Mouse (Mus musculus): Measurements from ENCODE around the gene Slc7a14.
"Not testable (repeated sequence)": the region's sequence is repeated elsewhere in the genome, so short reads cannot be mapped to it uniquely, and the experiment has no call there.

Gene Slc7a14

DNA sequence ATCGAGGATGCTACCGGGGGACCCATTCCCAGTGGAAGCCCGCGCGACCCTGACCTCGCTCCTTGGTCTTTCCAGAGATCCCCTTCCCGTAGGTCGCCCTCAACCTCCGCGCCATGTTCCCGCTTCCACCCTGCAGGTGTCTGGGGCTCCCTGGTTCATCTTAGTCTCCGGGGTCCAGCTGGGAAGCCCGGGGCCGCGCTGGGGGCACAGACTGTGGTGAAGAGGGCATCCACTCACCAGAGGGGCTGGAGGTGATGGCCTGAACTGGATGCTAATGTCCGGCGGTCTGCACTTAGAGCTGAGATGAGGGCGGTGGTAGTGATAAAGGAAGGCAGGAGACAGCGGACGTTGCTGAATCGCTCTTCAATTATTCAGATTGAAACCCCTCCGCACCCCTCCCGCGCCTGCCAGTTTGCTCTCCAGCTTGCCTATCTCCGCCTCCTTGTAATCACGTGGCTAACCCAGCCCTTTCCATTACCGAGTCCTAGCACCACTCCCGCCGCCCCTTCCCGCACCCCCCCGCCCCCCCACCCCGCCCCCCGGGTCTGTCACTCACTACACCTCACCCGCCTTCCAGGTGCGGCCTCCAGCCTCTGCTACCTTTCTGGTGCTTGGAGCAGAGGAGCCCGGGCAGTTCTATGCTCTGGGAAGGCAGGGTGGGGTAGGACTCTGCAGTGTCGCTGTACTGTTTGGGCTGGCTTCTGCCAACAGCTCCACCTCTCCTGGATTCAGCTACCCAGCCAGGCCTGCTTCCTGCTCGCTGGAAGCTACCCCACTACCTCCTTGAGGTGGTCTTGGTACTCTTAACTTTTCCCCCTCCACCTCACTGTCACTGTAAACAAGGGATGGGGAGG, at the start of gene Slc7a14:
TSS of gene Slc7a14 (minus strand) at position 445 of the 854 bp plus-strand sequence.
- peak; percentile 92 for DNase-seq

DNA sequence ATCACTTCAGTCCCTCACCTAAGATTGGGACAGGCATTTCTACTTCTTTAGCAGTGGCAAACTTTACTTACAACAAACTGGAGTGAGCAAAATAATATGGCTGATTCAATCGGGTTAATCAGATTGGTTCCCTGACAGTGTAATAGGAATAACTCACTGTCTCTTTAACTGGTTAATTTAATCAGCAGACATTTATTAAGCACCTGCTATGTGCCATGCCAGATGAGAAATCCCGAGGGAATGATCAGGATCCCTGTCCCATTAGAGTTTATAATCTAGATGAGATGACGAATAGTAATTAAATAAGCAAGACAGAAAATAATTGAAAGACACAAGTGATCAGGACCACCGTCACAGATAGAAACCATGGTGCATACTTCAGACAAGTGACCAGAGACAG, 36.4 kb upstream of the Slc7a14 start:
- DNase-seq, result no peak

GRCm38 (mm10) chr3:31345766-31346165, 35.6 kb upstream of the Slc7a14 start:
- DNase-seq, result no peak

DNA sequence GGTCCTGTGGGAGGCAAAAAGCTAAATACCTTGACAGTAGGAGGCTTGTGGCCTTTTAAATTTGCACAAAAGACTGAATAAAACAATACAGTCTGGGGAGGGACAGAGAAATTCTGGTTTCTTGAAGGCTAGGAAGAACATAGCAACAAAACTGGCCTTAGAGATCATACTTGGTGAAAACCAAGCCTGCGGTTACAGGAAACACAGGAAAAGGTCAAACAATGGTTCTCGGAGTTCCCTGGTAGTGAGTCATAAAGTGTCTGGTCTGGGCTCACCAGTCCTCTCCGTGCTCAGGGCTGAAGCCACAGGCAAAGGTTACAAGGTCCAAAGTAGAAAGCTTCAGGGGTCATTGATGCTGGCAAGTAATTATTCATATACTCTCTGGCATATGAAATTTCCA, 29.1 kb upstream of the Slc7a14 start:
- no peak for DNase-seq

DNA sequence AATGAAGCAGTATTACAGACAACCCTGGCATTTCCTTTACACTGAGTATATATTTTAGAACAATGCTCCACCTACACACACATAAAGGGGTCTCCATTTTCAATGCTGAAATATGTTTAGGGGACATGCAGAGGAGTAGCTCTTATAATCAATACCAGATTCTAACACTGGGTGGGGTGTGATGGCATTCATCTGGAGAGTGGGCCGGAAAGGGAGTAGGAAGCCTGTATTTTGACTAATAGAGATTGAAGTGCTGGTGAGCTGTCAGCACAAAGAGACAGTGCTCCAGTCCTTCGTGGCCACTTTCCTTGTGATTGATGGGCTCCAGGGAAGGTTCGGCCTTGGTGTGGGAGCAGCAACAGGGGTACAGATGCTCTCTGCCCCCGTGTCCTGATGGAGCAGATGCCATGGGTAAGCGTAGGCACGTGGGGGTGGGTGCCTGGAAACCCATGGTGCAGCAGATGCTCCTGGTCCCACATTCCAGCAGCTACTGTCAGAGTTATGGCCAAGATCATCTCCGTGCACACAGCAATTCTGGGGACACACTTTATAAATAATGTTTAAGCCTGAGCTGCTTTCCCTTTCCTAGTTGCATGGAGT, 18.2 kb upstream of the Slc7a14 start:
- DNase-seq, result no peak

- no peak for DNase-seq
Observed at GRCm38 (mm10) chr3:31327791-31328190, 17.6 kb upstream of the Slc7a14 start.

- DNase-seq, result peak; percentile 20
Observed at GRCm38 (mm10) chr3:31324231-31324654, 14.1 kb upstream of the Slc7a14 start.

DNA sequence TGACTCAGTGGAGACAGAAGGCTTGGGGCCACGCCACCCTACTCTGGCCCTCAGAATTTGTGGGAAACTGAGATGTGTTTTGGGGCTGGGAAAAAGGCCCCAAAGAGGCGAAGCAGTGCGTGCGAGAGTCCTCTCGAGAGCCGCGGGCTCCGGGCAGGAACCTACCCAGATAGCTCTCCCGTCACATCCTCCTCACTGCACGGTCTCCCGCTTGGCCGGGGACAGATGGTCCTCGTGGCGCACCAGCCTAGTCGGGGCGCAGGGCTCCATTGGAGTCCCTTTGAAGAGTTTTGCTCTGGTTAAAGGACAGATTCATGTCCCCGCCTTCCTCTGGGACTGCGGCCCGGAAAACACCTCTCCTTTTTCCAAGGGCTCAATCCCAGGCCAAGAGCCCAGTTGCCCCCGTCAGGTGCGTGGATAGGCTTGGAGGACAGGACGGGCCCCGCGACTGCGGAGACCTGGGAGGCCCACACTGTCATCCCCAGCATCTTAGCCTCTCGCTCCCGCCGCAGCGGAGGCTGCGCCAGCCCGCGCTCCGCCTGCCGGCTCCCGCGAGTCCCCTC, 726 bp downstream of the Slc7a14 start:
- peak; percentile 86 for DNase-seq

DNA sequence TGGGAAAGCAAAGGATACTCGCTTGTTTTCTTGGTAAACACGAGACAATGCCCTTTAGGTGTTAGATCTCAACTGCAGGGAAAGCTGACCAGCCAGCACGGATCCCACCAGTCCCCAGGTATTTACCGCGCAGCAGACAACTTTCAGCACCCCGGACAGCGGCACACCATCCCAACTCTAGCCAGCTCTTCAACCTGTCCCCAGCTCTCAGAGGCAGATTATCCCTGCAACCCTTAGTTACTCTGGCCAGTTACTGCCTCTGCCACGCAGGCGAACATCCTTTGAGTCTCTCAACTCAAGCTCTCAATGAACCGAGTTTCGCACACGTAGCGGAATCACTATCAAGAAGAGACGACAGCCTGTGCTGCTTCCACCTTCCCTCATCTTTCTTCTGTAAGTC, 1.3 kb downstream of the Slc7a14 start:
- no peak for DNase-seq

GRCm38 (mm10) chr3:31307936-31308335, 2.2 kb downstream of the Slc7a14 start:
- no peak for DNase-seq

DNA sequence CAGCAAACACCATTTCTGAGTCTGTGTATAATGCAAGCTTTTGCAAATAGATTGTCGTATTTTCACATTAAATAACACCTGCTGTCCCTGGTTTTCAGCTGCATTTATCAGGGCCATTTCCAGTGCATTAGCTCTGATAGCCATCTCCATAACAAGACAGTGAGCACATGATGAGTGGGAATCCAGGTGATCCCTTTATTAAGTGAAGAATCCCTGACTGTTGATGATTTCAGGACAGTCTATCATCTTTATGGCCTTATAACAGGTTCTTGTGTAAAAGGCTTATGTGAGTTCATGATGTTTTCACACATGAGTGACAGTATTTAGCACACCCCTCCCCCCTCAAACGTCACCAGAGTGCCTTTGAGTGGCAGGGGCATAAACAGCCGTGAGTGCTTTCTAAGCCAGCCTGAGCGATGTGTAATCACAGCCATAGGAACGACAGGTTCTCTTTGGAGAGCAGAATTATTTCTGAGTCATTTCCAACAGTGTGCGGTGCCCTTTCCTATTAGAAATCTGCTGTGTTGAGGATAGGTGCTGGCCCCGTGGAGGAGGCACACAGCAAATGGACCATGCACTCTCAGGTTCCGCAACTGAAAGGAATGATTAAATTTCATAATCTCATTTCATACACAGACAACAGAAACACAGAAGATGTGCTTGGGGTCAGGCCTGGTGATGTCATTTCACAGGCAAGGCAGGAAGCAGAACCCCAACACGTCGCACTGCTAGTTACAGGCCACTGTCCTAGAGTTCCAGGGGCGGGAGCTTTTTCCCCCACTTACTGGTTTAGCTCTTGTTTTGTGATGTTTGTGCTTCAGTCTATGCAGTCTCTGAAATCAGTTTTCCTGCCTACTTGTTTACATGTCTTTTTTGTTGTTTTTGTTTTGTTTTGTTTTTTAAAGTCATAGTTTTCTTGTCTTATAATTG, 18.2 kb downstream of the Slc7a14 start:
- DNase-seq, result no peak

DNA sequence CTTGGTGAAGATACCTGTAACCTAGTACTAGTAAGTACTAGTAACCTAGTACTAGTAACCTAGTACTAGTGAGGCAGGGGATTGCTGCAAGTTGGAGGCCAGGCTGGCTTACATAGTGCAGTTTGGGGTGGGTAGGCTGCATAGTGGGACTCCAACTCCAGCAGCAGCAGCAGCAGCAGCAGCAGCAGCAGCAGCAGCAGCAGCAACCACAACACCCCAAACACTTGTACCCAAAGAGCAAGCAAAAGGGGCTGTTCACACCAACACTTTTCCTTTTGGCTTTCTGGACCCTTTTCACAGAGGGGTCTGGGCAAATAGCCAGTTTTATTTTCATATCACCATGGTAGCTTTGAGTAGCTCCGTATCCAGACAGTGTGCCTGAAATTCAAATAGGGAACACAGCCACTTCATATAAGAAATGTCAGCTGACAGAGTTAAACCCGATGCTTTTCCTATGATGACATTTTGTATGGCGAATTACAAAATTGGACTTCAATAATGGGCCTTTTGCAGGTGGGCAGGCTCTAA, 22.7 kb downstream of the Slc7a14 start:
- DNase-seq, result no peak

DNA sequence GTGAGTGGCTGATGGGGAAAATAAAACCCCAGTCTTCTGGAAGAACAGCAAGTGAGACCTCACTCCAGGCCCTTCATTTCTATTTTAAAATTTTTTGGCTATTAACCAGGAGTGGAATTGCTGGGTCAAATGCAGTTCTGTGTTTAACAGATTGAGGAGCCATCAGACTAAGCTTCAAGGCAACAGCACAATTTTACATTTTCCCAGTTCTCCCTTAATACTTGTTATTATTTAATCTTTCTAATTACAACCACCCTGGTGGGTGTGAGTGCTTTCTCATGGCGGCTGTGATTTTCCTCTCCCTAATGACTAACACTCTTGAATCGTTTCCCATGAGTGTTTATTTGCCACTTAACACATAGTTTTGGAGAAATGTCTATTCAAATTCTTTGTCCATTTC, 29.1 kb downstream of the Slc7a14 start:
- no peak for DNase-seq

DNA sequence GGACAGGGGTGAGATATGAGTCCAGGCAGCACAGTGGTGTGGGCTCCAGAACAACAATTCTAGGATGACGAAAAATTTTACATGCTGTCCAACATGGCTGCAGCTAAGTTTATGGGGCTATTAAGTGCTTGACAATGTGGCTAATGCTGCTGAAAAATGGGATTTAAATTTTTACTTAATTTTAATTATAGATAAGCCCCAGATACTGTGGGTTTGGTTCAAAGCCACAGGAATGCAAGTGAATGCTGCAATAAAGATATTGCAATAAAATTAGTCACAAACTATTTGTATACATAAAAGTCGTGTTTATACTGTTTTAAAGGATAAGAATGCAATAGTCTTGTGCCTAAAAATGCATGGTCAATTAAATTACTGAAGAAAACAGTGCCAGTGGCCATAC, 35.3 kb downstream of the Slc7a14 start:
- DNase-seq, result no peak

- DNase-seq, result not testable (repeated sequence)
Observed at GRCm38 (mm10) chr3:31273247-31273646, 36.9 kb downstream of the Slc7a14 start.

- DNase-seq, result no peak
Observed at GRCm38 (mm10) chr3:31272635-31273034, 37.5 kb downstream of the Slc7a14 start.

- no peak for DNase-seq
Observed at GRCm38 (mm10) chr3:31269551-31270317, 40.4 kb downstream of the Slc7a14 start.

DNA sequence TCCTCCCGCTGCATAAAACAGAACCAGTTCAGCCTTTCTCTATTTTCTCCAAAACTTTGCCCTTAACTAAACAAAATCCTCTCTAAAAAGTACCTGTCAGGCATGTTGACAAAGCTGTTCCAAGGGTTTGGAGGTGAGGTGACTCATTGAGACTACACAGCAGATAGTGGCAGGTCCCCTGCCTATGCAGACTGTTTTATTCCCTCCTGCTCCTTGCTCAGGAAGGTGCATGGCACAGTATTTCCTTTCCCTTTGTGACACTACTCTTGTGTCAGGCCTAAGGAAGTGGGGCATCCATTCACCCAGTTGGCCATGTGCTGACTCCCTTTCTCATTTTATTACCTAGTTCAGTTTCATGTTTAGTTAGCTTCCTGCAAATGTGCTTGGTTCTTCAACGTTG, 42.3 kb downstream of the Slc7a14 start:
- DNase-seq, result no peak

DNA sequence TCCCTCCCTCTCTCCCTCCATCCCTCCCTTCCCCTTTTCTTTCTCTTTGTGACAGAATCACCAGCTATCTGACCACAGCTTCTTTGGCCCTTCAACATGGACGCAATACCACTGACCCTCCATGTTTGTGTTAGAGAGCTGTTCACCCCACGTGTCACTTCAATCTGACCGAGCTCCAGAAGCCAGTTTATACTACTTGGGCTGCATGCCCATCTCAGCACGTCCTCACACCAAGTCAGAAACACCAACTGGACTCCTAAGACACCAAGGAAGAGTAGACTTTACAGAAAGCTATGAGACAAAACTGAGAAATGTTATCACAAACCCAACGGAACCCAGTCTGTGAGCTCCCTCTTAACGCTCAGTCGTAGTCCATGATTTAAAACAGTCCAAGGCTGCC, 43.2 kb downstream of the Slc7a14 start:
- peak; percentile 57 for DNase-seq

- peak; percentile 85 for DNase-seq
Observed at GRCm38 (mm10) chr3:31263535-31263934, 46.6 kb downstream of the Slc7a14 start.

DNA sequence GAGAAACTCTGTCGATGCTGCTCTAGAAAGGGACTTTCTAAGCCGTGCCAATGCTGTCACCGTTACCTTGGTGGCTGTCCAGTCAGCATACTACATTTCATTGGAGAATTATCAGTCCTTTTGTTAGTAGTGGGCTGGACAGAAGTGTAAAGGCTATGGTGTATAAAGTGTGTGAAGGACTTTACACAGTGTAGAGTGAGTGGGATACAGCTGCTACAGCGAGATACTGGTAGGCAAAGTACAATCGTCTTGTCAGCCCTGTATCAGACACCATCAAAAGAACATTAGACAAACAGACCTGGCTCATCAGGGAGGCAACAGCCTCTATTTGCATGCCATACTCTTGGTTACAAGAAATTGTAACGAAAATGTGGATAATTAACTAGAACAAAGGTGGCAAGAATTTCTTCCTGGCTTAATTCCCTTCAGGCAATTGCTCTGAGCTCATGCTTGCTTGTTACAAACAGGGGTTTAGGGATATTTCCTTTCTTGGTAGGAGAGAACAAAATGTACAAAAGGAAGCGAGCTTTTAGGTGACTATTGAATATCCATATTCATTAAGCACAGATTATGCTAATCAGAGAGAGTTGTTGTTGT, 48.7 kb downstream of the Slc7a14 start:
- no peak for DNase-seq

DNA sequence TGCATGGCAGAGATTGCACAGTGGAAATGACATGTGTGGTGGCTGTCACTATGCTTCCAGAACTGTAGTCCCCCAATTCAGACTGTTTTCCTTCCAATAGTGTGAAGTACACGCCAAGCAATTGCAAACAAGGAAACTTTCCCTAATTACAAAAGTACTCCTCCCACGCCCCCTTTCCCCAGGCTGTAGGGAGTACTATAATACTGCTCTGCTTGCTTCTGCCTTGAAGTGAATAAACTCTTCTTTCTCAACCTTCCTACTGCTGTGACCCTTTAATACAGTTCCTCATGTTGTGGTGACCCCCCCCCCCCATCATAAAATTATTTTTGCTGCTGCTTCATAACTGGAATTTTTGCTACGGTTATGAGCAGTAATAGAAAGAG, 49.2 kb downstream of the Slc7a14 start:
- DNase-seq, result no peak
